Comparison of ENCODE assay signal across 20 mouse cellular contexts in genomic region chr9:118302785-118303384, GRCm38 (mm10).
"Had no signal": no experiment of that assay in that cellular context is flagged by ENCODE, and none has a peak within 500 bp of the region (broad histone marks: within the 10 kb centered on the region; RNA-seq: fewer than 3 reads in every experiment).

No protein-coding gene starts in this region.

- H3K27me3 ChIP-seq: kidney, embryonic 15.5 days; limb, embryonic 13.5 days; liver, embryonic 12.5 days; liver, embryonic 15.5 days; megakaryocyte, embryonic 14.5 days; neural tube, embryonic 13.5 days had no signal

- H3K9ac ChIP-seq: kidney, embryonic 15.5 days; limb, embryonic 13.5 days; liver, embryonic 12.5 days; liver, embryonic 15.5 days; midbrain, embryonic 13.5 days; neural tube, embryonic 13.5 days had no signal

- H3K4me2 ChIP-seq: kidney, embryonic 15.5 days; limb, embryonic 13.5 days; liver, embryonic 12.5 days; liver, embryonic 15.5 days; midbrain, embryonic 13.5 days; neural tube, embryonic 13.5 days had no signal

- H3K36me3 ChIP-seq: kidney, embryonic 15.5 days; limb, embryonic 10.5 days; limb, embryonic 13.5 days; liver, embryonic 12.5 days; liver, embryonic 15.5 days; midbrain, embryonic 10.5 days; midbrain, embryonic 13.5 days; neural tube, embryonic 13.5 days had no signal

- H3K27ac ChIP-seq: kidney, embryonic 15.5 days; layer of hippocampus, adult 2 months; limb, embryonic 10.5 days; limb, embryonic 13.5 days; liver, embryonic 12.5 days; liver, embryonic 15.5 days; midbrain, embryonic 10.5 days; midbrain, embryonic 13.5 days; neural tube, embryonic 13.5 days had no signal

- H3K9me3 ChIP-seq: kidney, embryonic 15.5 days; limb, embryonic 10.5 days; limb, embryonic 13.5 days; liver, embryonic 12.5 days; liver, embryonic 15.5 days; megakaryocyte, embryonic 14.5 days; midbrain, embryonic 10.5 days; midbrain, embryonic 13.5 days; neural tube, embryonic 13.5 days had no signal

- ATAC-seq: liver, embryonic 12.5 days; midbrain, embryonic 13.5 days; midbrain, embryonic 16.5 days had no signal

- H3K4me1 ChIP-seq: kidney, embryonic 15.5 days; limb, embryonic 10.5 days; limb, embryonic 13.5 days; liver, embryonic 12.5 days; liver, embryonic 15.5 days; megakaryocyte, embryonic 14.5 days; midbrain, embryonic 13.5 days; neural tube, embryonic 13.5 days had no signal

- H3K4me3 ChIP-seq: kidney, embryonic 15.5 days; layer of hippocampus, adult 2 months; limb, embryonic 10.5 days; limb, embryonic 13.5 days; liver, embryonic 12.5 days; liver, embryonic 15.5 days; megakaryocyte, embryonic 14.5 days; midbrain, embryonic 10.5 days; midbrain, embryonic 13.5 days; myocyte; neural tube, embryonic 13.5 days had no signal

- DNase-seq: kidney, adult 8-10 months; kidney, postnatal 14 days; kidney, postnatal 4 days; liver; lung, adult 18-20 months; lung, postnatal 36 days; thymus, adult 18-20 months; thymus, postnatal 36 days had no signal
